Mouse (Mus musculus): ENCODE results near the gene Ncs1.

- no peak for TF ChIP-seq USF1 (IDR thresholded peaks at IDR 0.05; ENCODE audit: low read depth, low read length)
- no peak for TF ChIP-seq BHLHE40 (IDR thresholded peaks at IDR 0.05; ENCODE audit: low read depth, low read length)
- no peak for TF ChIP-seq POLR2A (IDR thresholded peaks at IDR 0.05; ENCODE audit: low read depth, low read length)
- no peak for TF ChIP-seq PAX5 (IDR thresholded peaks at IDR 0.05; ENCODE audit: low read length)
- no peak for TF ChIP-seq EP300 (IDR thresholded peaks at IDR 0.05; ENCODE audit: low read length)
- TF ChIP-seq CTCF (conservative IDR thresholded peaks at IDR 0.05 in 1 of 2, IDR thresholded peaks at IDR 0.05 in 1 of 2; ENCODE audit: low read depth in 2 of 2, low read length in 2 of 2) = no peak
- TF ChIP-seq POLR2AphosphoS2 (IDR thresholded peaks at IDR 0.05; ENCODE audit: low read depth, low read length) = no peak
- TF ChIP-seq E2F4 (IDR thresholded peaks at IDR 0.05; ENCODE audit: insufficient replicate concordance, low read depth, low read length) = no peak
- TF ChIP-seq KAT2A (IDR thresholded peaks at IDR 0.05; ENCODE audit: insufficient replicate concordance, low read length) = no peak
- TF ChIP-seq TCF12 (IDR thresholded peaks at IDR 0.05; ENCODE audit: low read depth, low read length) = no peak
Observed at GRCm38 (mm10) chr2:31278483-31278882, 32.9 kb downstream of the Ncs1 start.
